27 mouse cellular contexts compared by ENCODE assay signal in the genomic region with DNA sequence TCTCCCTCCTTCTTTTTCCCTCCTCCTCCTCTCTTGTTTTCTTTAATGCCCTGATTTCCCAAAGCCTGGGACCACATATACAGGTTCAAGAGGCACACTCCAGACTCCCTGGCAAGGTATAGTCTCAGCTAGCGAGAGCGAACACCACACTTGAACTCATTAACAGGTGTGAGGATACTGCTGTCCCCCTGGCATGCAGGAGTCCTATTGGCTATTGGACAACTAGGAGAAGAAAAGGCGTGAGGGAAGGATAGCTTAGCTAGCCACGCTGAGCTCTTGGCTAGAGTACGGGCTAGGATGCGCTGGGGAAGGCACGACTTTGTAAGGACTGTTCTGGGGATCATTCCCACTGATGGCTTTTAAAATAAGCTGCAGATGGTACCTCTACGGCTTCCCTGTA. TPM values are rescaled to one million over a fixed set of nuclear protein-coding genes. Genes with fewer than 3 reads are reported as not detected.
DNase-seq lines count a peak whose midpoint lies in the region; ATAC-seq and TF ChIP-seq lines count a peak whose summit lies in the region.
"Had no signal": no experiment of that assay in that cellular context is flagged by ENCODE, and none has a peak within 500 bp of the region (broad histone marks: within the 10 kb centered on the region; RNA-seq: fewer than 3 reads in every experiment).

No protein-coding gene starts in this region.

- TF ChIP-seq CTCF in stomach, postnatal 0 days (IDR thresholded peaks at IDR 0.05; ENCODE audit: low read depth) = no peak

- no peak for ATAC-seq in hindbrain, embryonic 12.5 days (ENCODE audit: low FRiP score)
- no peak for ATAC-seq in midbrain, embryonic 15.5 days (replicated peaks)
- no peak for ATAC-seq in midbrain, embryonic 11.5 days (ENCODE audit: low FRiP score)
- ATAC-seq in stomach, postnatal 0 days (ENCODE audit: low FRiP score, low TSS enrichment) = no peak
- ATAC-seq: inflammation-experienced regulatory T-cells, adult 6 months; liver, postnatal 0 days had no signal

- no peak overlapping the region for H3K4me2 ChIP-seq in hindbrain, embryonic 12.5 days (replicated peaks)
- H3K4me2 ChIP-seq in midbrain, embryonic 15.5 days = no peak overlapping the region
- no peak overlapping the region for H3K4me2 ChIP-seq in midbrain, embryonic 11.5 days
- H3K4me2 ChIP-seq in stomach, postnatal 0 days (replicated peaks; ENCODE audit: low read depth) = no peak overlapping the region
- H3K4me2 ChIP-seq: embryonic facial prominence, embryonic 13.5 days; forebrain, embryonic 13.5 days; heart, embryonic 12.5 days; limb, embryonic 12.5 days; liver, embryonic 11.5 days; stomach, embryonic 15.5 days had no signal

- TF ChIP-seq EP300 in stomach, postnatal 0 days (optimal IDR thresholded peaks at IDR 0.05) = no peak

- no peak overlapping the region for H3K4me3 ChIP-seq in hindbrain, embryonic 12.5 days
- H3K4me3 ChIP-seq in hindbrain, embryonic 10.5 days = no peak overlapping the region
- no peak overlapping the region for H3K4me3 ChIP-seq in midbrain, embryonic 15.5 days
- H3K4me3 ChIP-seq in midbrain, embryonic 11.5 days (ENCODE audit: low read depth, low read length) = no peak overlapping the region
- H3K4me3 ChIP-seq in limb, embryonic 10.5 days = no peak overlapping the region
- no peak overlapping the region for H3K4me3 ChIP-seq in stomach, postnatal 0 days (ENCODE audit: low read depth, low read length)
- H3K4me3 ChIP-seq: embryonic facial prominence, embryonic 13.5 days; erythroblast, embryonic 14.5 days; forebrain, embryonic 13.5 days; heart, embryonic 12.5 days; layer of hippocampus, adult 2 months; limb, embryonic 12.5 days; midbrain, embryonic 10.5 days; stomach, embryonic 15.5 days had no signal

- H3K9me3 ChIP-seq in hindbrain, embryonic 12.5 days (replicated peaks) = no peaks in the 10 kb centered on the region
- H3K9me3 ChIP-seq in hindbrain, embryonic 10.5 days = no peaks in the 10 kb centered on the region
- H3K9me3 ChIP-seq in midbrain, embryonic 15.5 days = no peaks in the 10 kb centered on the region
- no peaks in the 10 kb centered on the region for H3K9me3 ChIP-seq in midbrain, embryonic 11.5 days (ENCODE audit: control insufficient read depth, low read length)
- H3K9me3 ChIP-seq in limb, embryonic 10.5 days (replicated peaks) = no peaks in the 10 kb centered on the region
- no peaks in the 10 kb centered on the region for H3K9me3 ChIP-seq in stomach, postnatal 0 days (ENCODE audit: control insufficient read depth, low read length)
- H3K9me3 ChIP-seq: embryonic facial prominence, embryonic 13.5 days; forebrain, embryonic 13.5 days; heart, embryonic 12.5 days; limb, embryonic 12.5 days; midbrain, embryonic 10.5 days; stomach, embryonic 15.5 days had no signal

- H3K36me3 ChIP-seq in hindbrain, embryonic 12.5 days = peaks cover 28% of the 10 kb centered on the region
- H3K36me3 ChIP-seq in hindbrain, embryonic 10.5 days = peaks cover 46% of the 10 kb centered on the region
- peaks cover 5% of the 10 kb centered on the region; the same call in 1 of the 2 replicates for H3K36me3 ChIP-seq in midbrain, embryonic 15.5 days (replicated peaks)
- H3K36me3 ChIP-seq in midbrain, embryonic 11.5 days (ENCODE audit: control insufficient read depth, insufficient read depth, low read length) = no peaks in the 10 kb centered on the region; the same call in none of the 2 replicates
- H3K36me3 ChIP-seq in limb, embryonic 10.5 days = peaks cover 17% of the 10 kb centered on the region
- peaks cover 5% of the 10 kb centered on the region for H3K36me3 ChIP-seq in stomach, postnatal 0 days (ENCODE audit: control insufficient read depth, insufficient read depth, low read length)

- H3K4me1 ChIP-seq in hindbrain, embryonic 12.5 days = peaks cover 18% of the 10 kb centered on the region
- peaks cover 7% of the 10 kb centered on the region; the same call in 1 of the 2 replicates for H3K4me1 ChIP-seq in hindbrain, embryonic 10.5 days (replicated peaks)
- 0 out of 2 replicates have a peak, but pooled peaks cover 7% of the 10 kb centered on the region for H3K4me1 ChIP-seq in midbrain, embryonic 15.5 days
- H3K4me1 ChIP-seq in midbrain, embryonic 11.5 days (ENCODE audit: control insufficient read depth, insufficient read depth, low read length) = no peaks in the 10 kb centered on the region
- H3K4me1 ChIP-seq in limb, embryonic 10.5 days = peaks cover 18% of the 10 kb centered on the region
- H3K4me1 ChIP-seq in stomach, postnatal 0 days (replicated peaks; ENCODE audit: control insufficient read depth, insufficient read depth) = no peaks in the 10 kb centered on the region
- H3K4me1 ChIP-seq: embryonic facial prominence, embryonic 13.5 days; forebrain, embryonic 13.5 days; heart, embryonic 12.5 days; stomach, embryonic 15.5 days had no signal

- no peaks in the 10 kb centered on the region for H3K27me3 ChIP-seq in hindbrain, embryonic 12.5 days
- H3K27me3 ChIP-seq in hindbrain, embryonic 10.5 days (ENCODE audit: insufficient read depth, poor library complexity, severe bottlenecking) = no peaks in the 10 kb centered on the region
- H3K27me3 ChIP-seq in midbrain, embryonic 15.5 days (replicated peaks) = no peaks in the 10 kb centered on the region
- no peaks in the 10 kb centered on the region for H3K27me3 ChIP-seq in midbrain, embryonic 11.5 days (ENCODE audit: control insufficient read depth, insufficient read depth, low read length)
- peaks cover 11% of the 10 kb centered on the region; the same call in 1 of the 2 replicates for H3K27me3 ChIP-seq in limb, embryonic 10.5 days (ENCODE audit: low read depth, poor library complexity, severe bottlenecking)
- H3K27me3 ChIP-seq in stomach, postnatal 0 days (ENCODE audit: control insufficient read depth, insufficient read depth, low read length) = no peaks in the 10 kb centered on the region
- H3K27me3 ChIP-seq: embryonic facial prominence, embryonic 13.5 days; forebrain, embryonic 13.5 days; limb, embryonic 12.5 days; stomach, embryonic 15.5 days had no signal

- 0 out of 2 replicates have a peak overlapping the region, but pooled peaks have one; percentile 9 for H3K27ac ChIP-seq in hindbrain, embryonic 12.5 days
- H3K27ac ChIP-seq in hindbrain, embryonic 10.5 days = no peak overlapping the region
- 0 out of 2 replicates have a peak overlapping the region, but pooled peaks have one; percentile 14 for H3K27ac ChIP-seq in midbrain, embryonic 15.5 days
- no peak overlapping the region for H3K27ac ChIP-seq in midbrain, embryonic 11.5 days (ENCODE audit: low read depth, low read length)
- H3K27ac ChIP-seq in limb, embryonic 10.5 days = 0 out of 2 replicates have a peak overlapping the region, but pooled peaks have one; percentile 42
- no peak overlapping the region for H3K27ac ChIP-seq in stomach, postnatal 0 days (replicated peaks)
- H3K27ac ChIP-seq: embryonic facial prominence, embryonic 13.5 days; forebrain, embryonic 13.5 days; layer of hippocampus, adult 2 months; macrophage; midbrain, embryonic 10.5 days; stomach, embryonic 15.5 days had no signal

- no peak for DNase-seq in hindbrain, embryonic 10.5 days (ENCODE audit: low spot score)
- DNase-seq in midbrain, embryonic 11.5 days (ENCODE audit: low spot score, missing footprints) = no peak
- peak; percentile 46 for DNase-seq in cerebellum, postnatal 10 days
- no peak for DNase-seq in limb, embryonic 10.5 days (ENCODE audit: low spot score)
- DNase-seq in stomach, postnatal 0 days (ENCODE audit: low spot score) = no peak
- DNase-seq: adrenal gland, adult 8-10 months; gastrocnemius, postnatal 14 days; heart, postnatal 10 days; kidney, adult 18-20 months; kidney, postnatal 14 days; liver, postnatal 0 days; thymus, adult 18-20 months; thymus, postnatal 4 days had no signal

- H3K9ac ChIP-seq in hindbrain, embryonic 12.5 days = no peak overlapping the region
- no peak overlapping the region for H3K9ac ChIP-seq in midbrain, embryonic 15.5 days
- no peak overlapping the region for H3K9ac ChIP-seq in midbrain, embryonic 11.5 days (ENCODE audit: low read length)
- H3K9ac ChIP-seq in stomach, postnatal 0 days (ENCODE audit: low read length) = no peak overlapping the region
- H3K9ac ChIP-seq: embryonic facial prominence, embryonic 13.5 days; forebrain, embryonic 13.5 days; heart, embryonic 12.5 days; limb, embryonic 12.5 days; liver, postnatal 0 days; stomach, embryonic 15.5 days had no signal

- WGBS in hindbrain, embryonic 12.5 days = 80% methylated on average over 8 of the region's 8 CpGs
- 80% methylated on average over 8 of the region's 8 CpGs for WGBS in hindbrain, embryonic 10.5 days
- 81% methylated on average over 8 of the region's 8 CpGs for WGBS in midbrain, embryonic 15.5 days
- 86% methylated on average over 8 of the region's 8 CpGs for WGBS in midbrain, embryonic 11.5 days
- 81% methylated on average over 8 of the region's 8 CpGs for WGBS in limb, embryonic 10.5 days
- 73% methylated on average over 8 of the region's 8 CpGs for WGBS in stomach, postnatal 0 days

RNA-seq across cellular contexts. Expression of a gene that starts 6.1 kb away (rescaled TPM):
- polyA plus RNA-seq in hindbrain, embryonic 12.5 days (2016; fragmentation: Nextera tagmentation; extraction: Ambion mirVana) = 1.5 and 1.8 TPM in 2 replicates
- 1.1 and 1.9 TPM in 2 replicates for polyA plus RNA-seq in hindbrain, embryonic 10.5 days (2016; fragmentation: Nextera tagmentation; extraction: Ambion mirVana)
- 0.99 and 1.0 TPM in 2 replicates for polyA plus RNA-seq in midbrain, embryonic 15.5 days (2015; fragmentation: Nextera tagmentation; extraction: Ambion mirVana)
- polyA plus RNA-seq in midbrain, embryonic 11.5 days (2014; fragmentation: Nextera tagmentation; extraction: Ambion mirVana) = 0.86 and 1.5 TPM in 2 replicates
- 1.5 and 1.7 TPM in 2 replicates for polyA plus RNA-seq in limb, embryonic 10.5 days (2016; fragmentation: Nextera tagmentation; extraction: Ambion mirVana)
- 0.56 and 0.76 TPM in 2 replicates for polyA plus RNA-seq in stomach, postnatal 0 days (2015; fragmentation: Nextera tagmentation; extraction: Ambion mirVana)

RNA-seq across cellular contexts. Expression of a gene that starts 30.9 kb away (rescaled TPM):
- polyA plus RNA-seq in hindbrain, embryonic 12.5 days (2016; fragmentation: Nextera tagmentation; extraction: Ambion mirVana) = 83.8 and 88.4 TPM in 2 replicates
- polyA plus RNA-seq in hindbrain, embryonic 10.5 days (2016; fragmentation: Nextera tagmentation; extraction: Ambion mirVana) = 41.2 and 87.6 TPM in 2 replicates
- polyA plus RNA-seq in midbrain, embryonic 15.5 days (2015; fragmentation: Nextera tagmentation; extraction: Ambion mirVana) = 38.9 and 44.0 TPM in 2 replicates
- polyA plus RNA-seq in midbrain, embryonic 11.5 days (2014; fragmentation: Nextera tagmentation; extraction: Ambion mirVana) = 30.9 and 31.4 TPM in 2 replicates
- polyA plus RNA-seq in limb, embryonic 10.5 days (2016; fragmentation: Nextera tagmentation; extraction: Ambion mirVana) = 0.94 and 1.3 TPM in 2 replicates
- 0.04 and 0.13 TPM in 2 replicates for polyA plus RNA-seq in stomach, postnatal 0 days (2015; fragmentation: Nextera tagmentation; extraction: Ambion mirVana)
- polyA plus RNA-seq: C2C12; inflammation-experienced regulatory T-cells, adult 6 months; macrophage had no signal

RNA-seq across cellular contexts. Expression of a gene that starts 34.9 kb away (rescaled TPM):
- polyA plus RNA-seq in hindbrain, embryonic 12.5 days (2016; fragmentation: Nextera tagmentation; extraction: Ambion mirVana) = 53.7 and 53.8 TPM in 2 replicates
- polyA plus RNA-seq in hindbrain, embryonic 10.5 days (2016; fragmentation: Nextera tagmentation; extraction: Ambion mirVana) = 47.4 and 60.0 TPM in 2 replicates
- 46.5 and 50.3 TPM in 2 replicates for polyA plus RNA-seq in midbrain, embryonic 15.5 days (2015; fragmentation: Nextera tagmentation; extraction: Ambion mirVana)
- 65.2 and 65.9 TPM in 2 replicates for polyA plus RNA-seq in midbrain, embryonic 11.5 days (2014; fragmentation: Nextera tagmentation; extraction: Ambion mirVana)
- 59.4 and 66.8 TPM in 2 replicates for polyA plus RNA-seq in limb, embryonic 10.5 days (2016; fragmentation: Nextera tagmentation; extraction: Ambion mirVana)
- polyA plus RNA-seq in stomach, postnatal 0 days (2015; fragmentation: Nextera tagmentation; extraction: Ambion mirVana) = 13.8 and 13.9 TPM in 2 replicates

Comparison
In these comparisons a context has a peak if more than half of its experiments do, and no peak if none do; other contexts are left out.
1. H3K27ac ChIP-seq: peak in hindbrain, embryonic 12.5 days (single experiment), midbrain, embryonic 15.5 days (single experiment) and limb, embryonic 10.5 days (single experiment); none in hindbrain, embryonic 10.5 days (single experiment), midbrain, embryonic 11.5 days (single experiment) and stomach, postnatal 0 days (single experiment).
2. DNase-seq: peak in cerebellum, postnatal 10 days (2 of 2); none in hindbrain, embryonic 10.5 days (single experiment), midbrain, embryonic 11.5 days (single experiment), limb, embryonic 10.5 days (single experiment) and stomach, postnatal 0 days (single experiment).
3. RNA of a gene that starts 30.9 kb away (polyA plus RNA-seq): 41.2 to 87.6 TPM in hindbrain, embryonic 10.5 days, 83.8 to 88.4 TPM in hindbrain, embryonic 12.5 days, 38.9 to 44.0 TPM in midbrain, embryonic 15.5 days and 30.9 to 31.4 TPM in midbrain, embryonic 11.5 days; 0.94 to 1.3 TPM in limb, embryonic 10.5 days and 0.04 to 0.13 TPM in stomach, postnatal 0 days; every median in the first group is over 10 times any median in the second.